ENCODE assay signal across 23 mouse cellular contexts in the genomic region with DNA sequence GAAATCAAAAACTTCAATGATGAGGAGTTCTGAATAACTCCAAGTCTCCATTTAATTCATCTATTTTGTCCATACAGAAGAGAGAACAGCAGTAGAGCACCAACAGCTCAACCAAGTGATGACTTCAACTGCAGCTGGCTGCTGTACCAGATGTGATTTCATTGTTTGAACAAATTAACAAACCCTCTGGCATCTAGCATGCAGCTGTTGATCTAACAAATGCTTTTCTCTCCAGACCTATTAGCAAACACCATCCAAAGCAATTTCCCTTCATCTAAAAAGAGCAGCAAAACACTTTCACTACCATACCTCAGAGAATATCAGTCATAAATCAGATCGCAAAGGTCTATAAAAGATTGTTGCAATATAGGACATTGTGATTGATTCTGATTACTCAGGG.
DNase-seq lines count a peak whose midpoint lies in the region; ATAC-seq and TF ChIP-seq lines count a peak whose summit lies in the region.
"Had no signal": no experiment of that assay in that cellular context is flagged by ENCODE, and none has a peak within 500 bp of the region (broad histone marks: within the 10 kb centered on the region; RNA-seq: fewer than 3 reads in every experiment).

No protein-coding gene starts in this region.

- no peaks in the 10 kb centered on the region for H3K27me3 ChIP-seq in forebrain, embryonic 14.5 days (replicated peaks; ENCODE audit: control insufficient read depth, insufficient read depth, low read length)
- H3K27me3 ChIP-seq in forebrain, embryonic 11.5 days (ENCODE audit: control insufficient read depth, insufficient read depth, low read length): no peaks in the 10 kb centered on the region
- no peaks in the 10 kb centered on the region for H3K27me3 ChIP-seq in heart, embryonic 11.5 days (ENCODE audit: control insufficient read depth, insufficient read depth, low read length)
- H3K27me3 ChIP-seq in lung, embryonic 14.5 days (ENCODE audit: insufficient read depth, low read length): no peaks in the 10 kb centered on the region
- no peaks in the 10 kb centered on the region for H3K27me3 ChIP-seq in kidney, adult 2 months (replicated peaks; ENCODE audit: control insufficient read depth, insufficient read depth, low read length)
- H3K27me3 ChIP-seq: embryonic facial prominence, embryonic 15.5 days; heart, embryonic 12.5 days; intestine, embryonic 15.5 days; liver, embryonic 13.5 days; lung, embryonic 15.5 days; megakaryocyte, embryonic 14.5 days; midbrain, embryonic 13.5 days; neural tube, embryonic 13.5 days had no signal

- no peaks in the 10 kb centered on the region for H3K9me3 ChIP-seq in forebrain, embryonic 14.5 days (replicated peaks; ENCODE audit: control insufficient read depth, low read length)
- no peaks in the 10 kb centered on the region for H3K9me3 ChIP-seq in forebrain, embryonic 11.5 days (ENCODE audit: control insufficient read depth, low read length)
- no peaks in the 10 kb centered on the region for H3K9me3 ChIP-seq in heart, embryonic 11.5 days (replicated peaks; ENCODE audit: control insufficient read depth, low read length)
- no peaks in the 10 kb centered on the region for H3K9me3 ChIP-seq in lung, embryonic 14.5 days (ENCODE audit: low read depth, low read length)
- H3K9me3 ChIP-seq: embryonic facial prominence, embryonic 15.5 days; heart, embryonic 12.5 days; intestine, embryonic 15.5 days; liver, embryonic 13.5 days; lung, embryonic 15.5 days; megakaryocyte, embryonic 14.5 days; midbrain, embryonic 13.5 days; neural tube, embryonic 13.5 days had no signal

- no peak overlapping the region for H3K9ac ChIP-seq in forebrain, embryonic 14.5 days (ENCODE audit: low read length)
- H3K9ac ChIP-seq in forebrain, embryonic 11.5 days (ENCODE audit: low read length): no peak overlapping the region
- H3K9ac ChIP-seq in heart, embryonic 11.5 days (ENCODE audit: low read depth, low read length): no peak overlapping the region
- H3K9ac ChIP-seq in lung, embryonic 14.5 days: no peak overlapping the region
- H3K9ac ChIP-seq: embryonic facial prominence, embryonic 15.5 days; heart, embryonic 12.5 days; hindbrain, embryonic 14.5 days; intestine, embryonic 15.5 days; liver, embryonic 13.5 days; lung, embryonic 15.5 days; midbrain, embryonic 13.5 days; neural tube, embryonic 13.5 days had no signal

- ATAC-seq in forebrain, embryonic 14.5 days: no peak
- no peak for ATAC-seq in forebrain, embryonic 11.5 days (replicated peaks; ENCODE audit: low FRiP score)
- no peak for ATAC-seq in heart, embryonic 11.5 days (replicated peaks; ENCODE audit: insufficient number of reproducible peaks, low FRiP score, low TSS enrichment)
- no peak for ATAC-seq in lung, embryonic 14.5 days (ENCODE audit: insufficient read depth)
- ATAC-seq: forebrain, embryonic 16.5 days; intestine, embryonic 15.5 days; midbrain, embryonic 13.5 days had no signal

- H3K4me1 ChIP-seq in forebrain, embryonic 14.5 days (ENCODE audit: control insufficient read depth, insufficient read depth, low read length): no peaks in the 10 kb centered on the region
- H3K4me1 ChIP-seq in forebrain, embryonic 11.5 days (replicated peaks; ENCODE audit: control insufficient read depth, insufficient read depth, low read length): no peaks in the 10 kb centered on the region
- no peaks in the 10 kb centered on the region for H3K4me1 ChIP-seq in heart, embryonic 11.5 days (ENCODE audit: control insufficient read depth, insufficient read depth, low read length)
- H3K4me1 ChIP-seq in lung, embryonic 14.5 days (ENCODE audit: insufficient read depth): no peaks in the 10 kb centered on the region
- H3K4me1 ChIP-seq in kidney, adult 2 months (ENCODE audit: control insufficient read depth, insufficient read depth, low read length): no peaks in the 10 kb centered on the region
- H3K4me1 ChIP-seq: embryonic facial prominence, embryonic 15.5 days; heart, embryonic 12.5 days; intestine, embryonic 15.5 days; liver, embryonic 13.5 days; lung, embryonic 15.5 days; megakaryocyte, embryonic 14.5 days; midbrain, embryonic 13.5 days; neural tube, embryonic 13.5 days had no signal

- H3K27ac ChIP-seq in forebrain, embryonic 14.5 days (ENCODE audit: low read depth, low read length): no peak overlapping the region
- H3K27ac ChIP-seq in forebrain, embryonic 11.5 days (ENCODE audit: low read depth, low read length): no peak overlapping the region
- H3K27ac ChIP-seq in heart, embryonic 11.5 days (ENCODE audit: low read depth, low read length): no peak overlapping the region
- no peak overlapping the region for H3K27ac ChIP-seq in lung, embryonic 14.5 days (ENCODE audit: low read depth)
- H3K27ac ChIP-seq in kidney, adult 2 months (ENCODE audit: insufficient read depth, low read depth, low read length): no peak overlapping the region
- H3K27ac ChIP-seq: embryonic facial prominence, embryonic 15.5 days; hindbrain, embryonic 14.5 days; intestine, embryonic 15.5 days; liver, embryonic 13.5 days; lung, embryonic 15.5 days; midbrain, embryonic 13.5 days; neural tube, embryonic 13.5 days had no signal

- no peak overlapping the region for H3K4me2 ChIP-seq in forebrain, embryonic 14.5 days (ENCODE audit: low read length)
- no peak overlapping the region for H3K4me2 ChIP-seq in forebrain, embryonic 11.5 days (ENCODE audit: low read depth, low read length, severe bottlenecking)
- no peak overlapping the region for H3K4me2 ChIP-seq in heart, embryonic 11.5 days
- no peak overlapping the region for H3K4me2 ChIP-seq in lung, embryonic 14.5 days
- H3K4me2 ChIP-seq: embryonic facial prominence, embryonic 15.5 days; heart, embryonic 12.5 days; hindbrain, embryonic 14.5 days; intestine, embryonic 15.5 days; liver, embryonic 13.5 days; lung, embryonic 15.5 days; midbrain, embryonic 13.5 days; neural tube, embryonic 13.5 days had no signal

- peak; percentile 5 for DNase-seq in forebrain, embryonic 14.5 days (ENCODE audit: low spot score)
- no peak for DNase-seq in forebrain, embryonic 11.5 days (ENCODE audit: low spot score)
- DNase-seq in heart, adult 18-20 months: peak; percentile 24 to 65
- peak; percentile 5 for DNase-seq in lung, embryonic 14.5 days
- DNase-seq in lung, postnatal 4 days: no peak
- DNase-seq in brain, embryonic 14.5 days (ENCODE audit: low read depth): peak; percentile 18
- no peak for DNase-seq in kidney, adult 2 months
- DNase-seq: adrenal gland, postnatal 10 days; cerebellum, adult 8-10 months; kidney, postnatal 25 days; liver, embryonic 13.5 days; thymus, adult 18-20 months; thymus, postnatal 36 days had no signal

- H3K4me3 ChIP-seq in forebrain, embryonic 14.5 days (ENCODE audit: low read depth, low read length): no peak overlapping the region
- no peak overlapping the region for H3K4me3 ChIP-seq in forebrain, embryonic 11.5 days (ENCODE audit: low read depth, low read length)
- no peak overlapping the region for H3K4me3 ChIP-seq in heart, embryonic 11.5 days (ENCODE audit: low read depth, low read length)
- no peak overlapping the region for H3K4me3 ChIP-seq in lung, embryonic 14.5 days (ENCODE audit: low read depth, low read length)
- H3K4me3 ChIP-seq in kidney, adult 2 months (ENCODE audit: insufficient read depth, low read depth, low read length): no peak overlapping the region
- H3K4me3 ChIP-seq: embryonic facial prominence, embryonic 15.5 days; heart, embryonic 12.5 days; intestine, embryonic 15.5 days; liver, embryonic 13.5 days; lung, embryonic 15.5 days; megakaryocyte, embryonic 14.5 days; midbrain, embryonic 13.5 days; neural tube, embryonic 13.5 days had no signal

- no peak for TF ChIP-seq POLR2A in brain, embryonic 14.5 days (IDR thresholded peaks at IDR 0.05; ENCODE audit: borderline replicate concordance, extremely low read depth, insufficient read depth, insufficient read length, poor library complexity, severe bottlenecking)
- TF ChIP-seq POLR2A in kidney, adult 2 months (IDR thresholded peaks at IDR 0.05; ENCODE audit: low read depth, low read length): no peak

- no peak for TF ChIP-seq CTCF in lung, embryonic 14.5 days (IDR thresholded peaks at IDR 0.05; ENCODE audit: low read depth)
- no peak for TF ChIP-seq CTCF in brain, embryonic 14.5 days (IDR thresholded peaks at IDR 0.05; ENCODE audit: borderline replicate concordance, extremely low read depth, insufficient read depth, insufficient read length)
- TF ChIP-seq CTCF in kidney, adult 2 months (conservative IDR thresholded peaks at IDR 0.05; ENCODE audit: insufficient read depth, insufficient read length, low read depth, low read length): no peak

- WGBS in forebrain, embryonic 14.5 days: 88% methylated on average over 1 of the region's 1 CpGs
- 98% methylated on average over 1 of the region's 1 CpGs for WGBS in forebrain, embryonic 11.5 days
- 90% methylated on average over 1 of the region's 1 CpGs for WGBS in heart, embryonic 11.5 days (ENCODE audit: insufficient replicate concordance)
- 91% methylated on average over 1 of the region's 1 CpGs for WGBS in lung, embryonic 14.5 days
- WGBS in kidney, adult 2 months: 89% methylated on average over 1 of the region's 1 CpGs

- H3K36me3 ChIP-seq in forebrain, embryonic 14.5 days (ENCODE audit: control insufficient read depth, insufficient read depth, low read length): no peaks in the 10 kb centered on the region
- no peaks in the 10 kb centered on the region for H3K36me3 ChIP-seq in forebrain, embryonic 11.5 days (ENCODE audit: control insufficient read depth, insufficient read depth, low read length)
- H3K36me3 ChIP-seq in heart, embryonic 11.5 days (ENCODE audit: control insufficient read depth, insufficient read depth, low read length): no peaks in the 10 kb centered on the region
- no peaks in the 10 kb centered on the region for H3K36me3 ChIP-seq in lung, embryonic 14.5 days (ENCODE audit: insufficient read depth)
- no peaks in the 10 kb centered on the region for H3K36me3 ChIP-seq in kidney, adult 2 months (ENCODE audit: control insufficient read depth, insufficient read depth, low read length)
- H3K36me3 ChIP-seq: embryonic facial prominence, embryonic 15.5 days; heart, embryonic 12.5 days; intestine, embryonic 15.5 days; liver, embryonic 13.5 days; lung, embryonic 15.5 days; midbrain, embryonic 13.5 days; neural tube, embryonic 13.5 days had no signal

Comparison
In these comparisons a context has a peak if more than half of its experiments do, and no peak if none do; other contexts are left out.
1. DNase-seq: peak in forebrain, embryonic 14.5 days (single experiment), heart, adult 18-20 months (2 of 2), lung, embryonic 14.5 days (single experiment) and brain, embryonic 14.5 days (single experiment); none in forebrain, embryonic 11.5 days (single experiment), lung, postnatal 4 days (0 of 2) and kidney, adult 2 months (single experiment).